Mouse (Mus musculus) bone marrow, adult 2 months (tissue): ENCODE data around the gene Smtnl2. TPM values are rescaled to one million over a fixed set of nuclear protein-coding genes. Genes with fewer than 3 reads are reported as not detected.

ENCODE experiments used
- H3K27ac ChIP-seq: fragments of 200-500 bp; 2 replicates; pipeline ENCODE4 v1.5.1; 2012; ENCODE audit warnings: low read depth, mild to moderate bottlenecking, control low read depth, inconsistent platforms, low read length; ENCODE audit not compliant: control insufficient read depth, poor library complexity, insufficient read depth
- H3K4me1 ChIP-seq: fragments of 200-500 bp; 2 replicates; pipeline ENCODE4 v1.6.1; 2011; ENCODE audit warnings: low read length; ENCODE audit not compliant: control insufficient read depth, insufficient read depth
- H3K4me3 ChIP-seq: fragments of 200-500 bp; replicated peaks from 2 replicates; pipeline ENCODE3; 2011; ENCODE audit warnings: mild to moderate bottlenecking, low read depth, low read length, control low read depth; ENCODE audit not compliant: control insufficient read depth
- CTCF ChIP-seq: fragments of 200-500 bp; IDR thresholded peaks from 2 replicates; pipeline ENCODE4 v1.5.1; 2011; ENCODE audit warnings: low read length, control low read depth; ENCODE audit not compliant: control insufficient read depth, insufficient read depth
- POLR2A ChIP-seq: fragments of 200-500 bp; IDR thresholded peaks from 2 replicates; pipeline ENCODE4 v1.6.1; 2011; ENCODE audit warnings: low read depth, mild to moderate bottlenecking, control low read depth, low read length, borderline replicate concordance; ENCODE audit not compliant: control insufficient read depth
- WGBS: fragments of 180-500 bp; shearing (Covaris S2); methylation state at CpG from one replicate; pipeline ENCODE4 v1.1.7; 2018; 5-methylcytosine and 5-hydroxymethylcytosine counted together
- polyA plus RNA-seq: library from polyadenylated mRNA; stranded (reverse); fragments of >200 nt; gene quantifications from 2 replicates; pipeline ENCODE4 v1.2.4, GENCODE M21; 2011; ENCODE audit warnings: low replicate concordance; ENCODE audit not compliant: missing spikeins, insufficient read depth, insufficient read length

The Smtnl2 gene
- polyA plus RNA-seq, 1 experiment, result 5.6 TPM

GRCm38 (mm10) chr11:72408451-72409170 lies 2.9 kb downstream of the Smtnl2 start:
- no peaks in the 10 kb centered on the region for H3K4me1 ChIP-seq
- H3K27ac ChIP-seq, result no peak overlapping the region
- 84% methylated on average over 9 of the region's 9 CpGs for WGBS
- no peak overlapping the region for H3K4me3 ChIP-seq
- TF ChIP-seq CTCF (no peak), POLR2A (no peak)

- Histone ChIP-seq H3K4me3 (no peak overlapping the region), H3K27ac (no peak overlapping the region), H3K4me1 (no peaks in the 10 kb centered on the region)
- WGBS, result 61% methylated on average over 7 of the region's 7 CpGs
- TF ChIP-seq CTCF, result no peak
- TF ChIP-seq POLR2A, result no peak
These were observed 3.9 kb downstream of the Smtnl2 start for GRCm38 (mm10) chr11:72407574-72407973.

- Histone ChIP-seq H3K4me1 (no peaks in the 10 kb centered on the region), H3K27ac (no peak overlapping the region), H3K4me3 (no peak overlapping the region)
- TF ChIP-seq CTCF (no peak), POLR2A (no peak)
- 50% methylated on average over 3 of the region's 3 CpGs for WGBS
These were observed 4.4 kb downstream of the Smtnl2 start for GRCm38 (mm10) chr11:72407081-72407480.

- no peak overlapping the region for H3K27ac ChIP-seq
- 72% methylated on average over 8 of the region's 8 CpGs for WGBS
- no peak for TF ChIP-seq POLR2A
- TF ChIP-seq CTCF, result no peak
These were observed 5.3 kb downstream of the Smtnl2 start for GRCm38 (mm10) chr11:72406079-72406675.

GRCm38 (mm10) chr11:72405532-72405931 lies 6.0 kb downstream of the Smtnl2 start:
- Histone ChIP-seq H3K4me3 (no peak overlapping the region), H3K27ac (no peak overlapping the region), H3K4me1 (no peaks in the 10 kb centered on the region)
- 73% methylated on average over 4 of the region's 4 CpGs for WGBS
- TF ChIP-seq CTCF (no peak), POLR2A (no peak)

More at GRCm38 (mm10) chr11:72406079-72406675, 5.3 kb downstream of the Smtnl2 start:
- H3K4me1 ChIP-seq, result no peaks in the 10 kb centered on the region
- no peak overlapping the region for H3K4me3 ChIP-seq

- no peak for TF ChIP-seq POLR2A
- no peak for TF ChIP-seq CTCF
- no peak overlapping the region for H3K4me3 ChIP-seq
- no peak overlapping the region for H3K27ac ChIP-seq
- WGBS, result 76% methylated on average over 12 of the region's 12 CpGs
- no peaks in the 10 kb centered on the region for H3K4me1 ChIP-seq
These were observed 8.5 kb downstream of the Smtnl2 start for GRCm38 (mm10) chr11:72402969-72403368.

GRCm38 (mm10) chr11:72402017-72402416 lies 9.5 kb downstream of the Smtnl2 start:
- Histone ChIP-seq H3K27ac (no peak overlapping the region), H3K4me3 (no peak overlapping the region), H3K4me1 (no peaks in the 10 kb centered on the region)
- WGBS, result 68% methylated on average over 5 of the region's 5 CpGs
- TF ChIP-seq POLR2A, result no peak
- TF ChIP-seq CTCF, result no peak

GRCm38 (mm10) chr11:72401068-72401467 lies 10.4 kb downstream of the Smtnl2 start:
- no peak overlapping the region for H3K27ac ChIP-seq
- no peak for TF ChIP-seq CTCF
- no peak for TF ChIP-seq POLR2A
- no peak overlapping the region for H3K4me3 ChIP-seq
- 93% methylated on average over 12 of the region's 12 CpGs for WGBS
- no peaks in the 10 kb centered on the region for H3K4me1 ChIP-seq
